19 mouse cellular contexts compared by ENCODE assay signal in genomic region chr15:88799950-88800371, GRCm38 (mm10). TPM values are rescaled to one million over a fixed set of nuclear protein-coding genes. Genes with fewer than 3 reads are reported as not detected.
DNase-seq lines count a peak whose midpoint lies in the region; ATAC-seq and TF ChIP-seq lines count a peak whose summit lies in the region.
"Had no signal": no experiment of that assay in that cellular context is flagged by ENCODE, and none has a peak within 500 bp of the region (broad histone marks: within the 10 kb centered on the region; RNA-seq: fewer than 3 reads in every experiment).

No protein-coding gene starts in this region.

- no peak for TF ChIP-seq CTCF in kidney, adult 2 months (conservative IDR thresholded peaks at IDR 0.05; ENCODE audit: insufficient read depth, insufficient read length, low read depth, low read length)

- no peak for TF ChIP-seq POLR2A in kidney, adult 2 months (IDR thresholded peaks at IDR 0.05; ENCODE audit: low read depth, low read length)

- no peak overlapping the region for H3K9ac ChIP-seq in intestine, embryonic 14.5 days (ENCODE audit: low read length)
- no peak overlapping the region for H3K9ac ChIP-seq in midbrain, embryonic 16.5 days (ENCODE audit: low read depth, low read length)
- H3K9ac ChIP-seq: embryonic facial prominence, embryonic 12.5 days; heart, embryonic 12.5 days; midbrain, embryonic 12.5 days; stomach, embryonic 15.5 days had no signal

- no peaks in the 10 kb centered on the region for H3K27me3 ChIP-seq in intestine, embryonic 14.5 days (replicated peaks; ENCODE audit: control insufficient read depth, insufficient read depth, low read length)
- no peaks in the 10 kb centered on the region for H3K27me3 ChIP-seq in kidney, adult 2 months (replicated peaks; ENCODE audit: control insufficient read depth, insufficient read depth, low read length)
- no peaks in the 10 kb centered on the region for H3K27me3 ChIP-seq in midbrain, embryonic 16.5 days (ENCODE audit: control insufficient read depth, insufficient read depth, low read depth, low read length)
- H3K27me3 ChIP-seq: embryonic facial prominence, embryonic 12.5 days; heart, embryonic 12.5 days; midbrain, embryonic 12.5 days; stomach, embryonic 15.5 days had no signal

- peaks cover 9% of the 10 kb centered on the region; the same call in 1 of the 2 replicates for H3K36me3 ChIP-seq in intestine, embryonic 14.5 days (ENCODE audit: control insufficient read depth, insufficient read depth, low read length)
- no peaks in the 10 kb centered on the region; the same call in 1 of the 2 replicates for H3K36me3 ChIP-seq in kidney, adult 2 months (ENCODE audit: control insufficient read depth, insufficient read depth, low read length)
- peaks cover 2% of the 10 kb centered on the region; the same call in 1 of the 2 replicates for H3K36me3 ChIP-seq in midbrain, embryonic 16.5 days (ENCODE audit: control insufficient read depth, insufficient read depth, low read length)

- no peaks in the 10 kb centered on the region for H3K9me3 ChIP-seq in intestine, embryonic 14.5 days (ENCODE audit: control insufficient read depth, low read length)
- H3K9me3 ChIP-seq in midbrain, embryonic 16.5 days (replicated peaks; ENCODE audit: control insufficient read depth, low read length, poor library complexity, severe bottlenecking), result no peaks in the 10 kb centered on the region
- H3K9me3 ChIP-seq: embryonic facial prominence, embryonic 12.5 days; heart, embryonic 12.5 days; midbrain, embryonic 12.5 days; stomach, embryonic 15.5 days had no signal

- no peak overlapping the region for H3K4me3 ChIP-seq in intestine, embryonic 14.5 days (ENCODE audit: low read depth, low read length)
- H3K4me3 ChIP-seq in kidney, adult 2 months (ENCODE audit: insufficient read depth, low read depth, low read length), result no peak overlapping the region
- H3K4me3 ChIP-seq in midbrain, embryonic 16.5 days (ENCODE audit: low read depth, low read length), result no peak overlapping the region
- H3K4me3 ChIP-seq: embryonic facial prominence, embryonic 12.5 days; heart, embryonic 12.5 days; layer of hippocampus, adult 2 months; midbrain, embryonic 12.5 days; stomach, embryonic 15.5 days had no signal

- no peaks in the 10 kb centered on the region for H3K4me1 ChIP-seq in intestine, embryonic 14.5 days (replicated peaks; ENCODE audit: control insufficient read depth, insufficient read depth, low read length)
- H3K4me1 ChIP-seq in kidney, adult 2 months (ENCODE audit: control insufficient read depth, insufficient read depth, low read length), result peaks cover 2% of the 10 kb centered on the region; the same call in 1 of the 2 replicates
- H3K4me1 ChIP-seq in midbrain, embryonic 16.5 days (ENCODE audit: control insufficient read depth, insufficient read depth, low read length), result no peaks in the 10 kb centered on the region
- H3K4me1 ChIP-seq: embryonic facial prominence, embryonic 12.5 days; heart, embryonic 12.5 days; midbrain, embryonic 12.5 days had no signal

- DNase-seq in intestine, embryonic 14.5 days (ENCODE audit: low spot score), result no peak
- peak; percentile 77 for DNase-seq in kidney, adult 2 months
- peak; percentile 58 to 84 for DNase-seq in kidney, postnatal 36 days
- DNase-seq in lung, postnatal 25 days (ENCODE audit: low spot score), result peak; percentile 86
- DNase-seq in retina, postnatal 1 day, result no peak
- DNase-seq: adrenal gland, adult 2 months; cerebellum, adult 18-20 months; gastrocnemius, postnatal 36 days; heart, postnatal 36 days; spleen, adult 18-20 months; thymus, postnatal 36 days had no signal

- H3K4me2 ChIP-seq in intestine, embryonic 14.5 days (ENCODE audit: low read length), result no peak overlapping the region
- H3K4me2 ChIP-seq in midbrain, embryonic 16.5 days (ENCODE audit: low read length), result no peak overlapping the region
- H3K4me2 ChIP-seq: embryonic facial prominence, embryonic 12.5 days; heart, embryonic 12.5 days; midbrain, embryonic 12.5 days; stomach, embryonic 15.5 days had no signal

- WGBS in intestine, embryonic 14.5 days, result 69% methylated on average over 11 of the region's 11 CpGs
- 52% methylated on average over 11 of the region's 11 CpGs for WGBS in kidney, adult 2 months
- WGBS in midbrain, embryonic 16.5 days, result 90% methylated on average over 11 of the region's 11 CpGs

- no peak overlapping the region for H3K27ac ChIP-seq in intestine, embryonic 14.5 days (ENCODE audit: low read depth)
- H3K27ac ChIP-seq in kidney, adult 2 months (ENCODE audit: insufficient read depth, low read depth, low read length), result peak overlapping the region; percentile 58
- H3K27ac ChIP-seq in midbrain, embryonic 16.5 days (ENCODE audit: low read length), result no peak overlapping the region
- H3K27ac ChIP-seq: embryonic facial prominence, embryonic 12.5 days; layer of hippocampus, adult 2 months; midbrain, embryonic 12.5 days; stomach, embryonic 15.5 days had no signal

- 0 out of 2 replicates have a peak, but pooled peaks have one; percentile 32 for ATAC-seq in intestine, embryonic 14.5 days (replicated peaks; ENCODE audit: low FRiP score, low TSS enrichment, low read depth)
- ATAC-seq in midbrain, embryonic 16.5 days, result no peak
- no peak for ATAC-seq in monocyte, adult 5-6 weeks (replicated peaks; ENCODE audit: insufficient number of reproducible peaks, low FRiP score, low TSS enrichment, poor library complexity, severe bottlenecking)
- ATAC-seq: hindbrain, embryonic 16.5 days had no signal

RNA-seq across cellular contexts. Expression of gene Alg12, which starts 19.2 kb away (rescaled TPM):
- 11.8 and 13.6 TPM in 2 replicates for polyA plus RNA-seq in intestine, embryonic 14.5 days (2014; fragmentation: Nextera tagmentation; extraction: Ambion mirVana)
- 18.1 and 21.3 TPM in 2 replicates for polyA plus RNA-seq in kidney, adult 2 months (2012; rRNA removed)
- polyA plus RNA-seq in midbrain, embryonic 16.5 days (2015; fragmentation: Nextera tagmentation; extraction: Ambion mirVana), result 7.8 and 9.4 TPM in 2 replicates
- 5.8 to 15.6 TPM (median 9.6 TPM) in 3 replicates for total RNA-seq in monocyte, adult 5-6 weeks (2017)

RNA-seq across cellular contexts. Expression of gene Creld2, which starts 19.5 kb away (rescaled TPM):
- polyA plus RNA-seq in intestine, embryonic 14.5 days (2014; fragmentation: Nextera tagmentation; extraction: Ambion mirVana), result 79.9 and 95.1 TPM in 2 replicates
- 27.3 and 30.4 TPM in 2 replicates for polyA plus RNA-seq in kidney, adult 2 months (2012; rRNA removed)
- 60.6 and 66.4 TPM in 2 replicates for polyA plus RNA-seq in midbrain, embryonic 16.5 days (2015; fragmentation: Nextera tagmentation; extraction: Ambion mirVana)
- total RNA-seq in monocyte, adult 5-6 weeks (2017), result 59.8 to 71.4 TPM (median 62.8 TPM) in 3 replicates

RNA-seq across cellular contexts. Expression of gene Zbed4, which starts 48.5 kb away (rescaled TPM):
- 19.5 and 22.2 TPM in 2 replicates for polyA plus RNA-seq in intestine, embryonic 14.5 days (2014; fragmentation: Nextera tagmentation; extraction: Ambion mirVana)
- 5.2 and 5.6 TPM in 2 replicates for polyA plus RNA-seq in kidney, adult 2 months (2012; rRNA removed)
- 14.2 and 18.5 TPM in 2 replicates for polyA plus RNA-seq in midbrain, embryonic 16.5 days (2015; fragmentation: Nextera tagmentation; extraction: Ambion mirVana)
- 16.3 to 28.2 TPM (median 20.2 TPM) in 3 replicates for total RNA-seq in monocyte, adult 5-6 weeks (2017)

Comparison
In these comparisons a context has a peak if more than half of its experiments do, and no peak if none do; other contexts are left out.
1. DNase-seq: peak in kidney, adult 2 months (single experiment), kidney, postnatal 36 days (2 of 2) and lung, postnatal 25 days (single experiment); none in intestine, embryonic 14.5 days (single experiment) and retina, postnatal 1 day (single experiment).